Mouse (Mus musculus) heart, adult 18-20 months (tissue): ENCODE measurements around the gene Kif16b. TPM values are rescaled to one million over a fixed set of nuclear protein-coding genes. Genes with fewer than 3 reads are reported as not detected.

Source experiments
- DNase-seq, 2 experiments: peaks; one replicate each; pipeline ENCODE4 v3.0.0; 2021 to 2022; ENCODE audit warnings: mixed read lengths in 1 of 2
- total RNA-seq, 2 experiments: library from RNA; stranded (reverse); gene quantifications; 2 replicates each; pipeline ENCODE4 v1.2.3; 2021

Kif16b gene
- total RNA-seq, 2 experiments from 2014 or later, result 35.6 to 36.6 TPM

DNA sequence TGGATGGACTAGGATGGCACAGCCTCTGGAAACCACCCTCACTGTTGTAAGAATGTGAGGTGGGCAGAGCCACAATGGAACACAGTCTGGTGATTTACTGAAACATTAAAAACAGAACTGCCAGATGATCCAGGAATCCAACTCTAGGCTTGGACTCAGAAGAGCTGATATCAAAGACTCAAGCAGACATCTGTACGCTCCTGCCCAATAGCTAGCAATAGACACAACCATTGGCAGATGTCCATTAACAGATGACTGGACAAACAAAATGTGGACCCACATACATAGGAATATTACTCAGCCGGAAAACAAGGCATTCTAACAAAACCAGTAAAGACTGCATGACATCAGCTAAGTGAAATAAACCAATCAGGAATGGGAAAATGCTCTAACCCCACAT lies 167.3 kb downstream of the Kif16b start:
- no peak for DNase-seq

- peak in 1 of 2 experiments; percentile 7 for DNase-seq
These were observed 169.0 kb downstream of the Kif16b start for GRCm38 (mm10) chr2:142732370-142732769.

GRCm38 (mm10) chr2:142731778-142732092 lies 169.6 kb downstream of the Kif16b start:
- peak; percentile 67 to 75 for DNase-seq

DNA sequence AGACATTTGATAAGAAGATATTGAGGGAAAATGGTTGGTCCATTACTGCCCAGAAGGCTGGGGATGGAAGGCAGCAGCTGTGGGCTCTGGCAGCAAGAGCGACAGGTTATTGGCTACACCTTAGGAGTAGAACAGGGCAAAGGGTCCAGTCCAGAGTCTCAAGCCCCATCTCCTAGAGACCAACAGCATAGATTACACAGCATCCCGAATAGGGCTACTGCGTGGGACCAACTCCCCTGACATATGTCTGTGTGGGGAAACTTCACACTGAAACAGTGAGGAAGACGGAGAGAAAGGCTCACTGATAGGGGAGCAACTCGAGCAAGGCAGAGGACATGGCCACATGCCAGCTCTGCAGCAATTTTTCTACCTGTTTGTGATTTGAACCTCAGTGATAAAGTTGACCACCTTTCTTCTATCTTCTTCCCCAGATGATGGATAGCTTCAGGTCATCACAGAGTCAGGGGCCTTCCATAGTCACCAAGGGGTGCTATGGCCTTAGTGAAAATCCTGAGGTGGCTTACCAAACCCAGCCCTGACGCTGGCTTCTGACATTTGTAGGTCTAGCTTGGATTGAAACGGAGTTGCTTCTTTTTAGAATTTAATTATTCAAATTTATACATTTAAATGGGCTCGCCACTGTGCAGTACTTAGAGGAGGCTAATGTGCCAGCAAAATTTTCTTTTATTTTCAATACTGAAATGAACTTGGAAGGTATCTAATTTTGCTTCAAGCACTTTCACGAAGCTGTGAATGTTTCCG lies 170.1 kb downstream of the Kif16b start:
- DNase-seq, result no peak

DNA sequence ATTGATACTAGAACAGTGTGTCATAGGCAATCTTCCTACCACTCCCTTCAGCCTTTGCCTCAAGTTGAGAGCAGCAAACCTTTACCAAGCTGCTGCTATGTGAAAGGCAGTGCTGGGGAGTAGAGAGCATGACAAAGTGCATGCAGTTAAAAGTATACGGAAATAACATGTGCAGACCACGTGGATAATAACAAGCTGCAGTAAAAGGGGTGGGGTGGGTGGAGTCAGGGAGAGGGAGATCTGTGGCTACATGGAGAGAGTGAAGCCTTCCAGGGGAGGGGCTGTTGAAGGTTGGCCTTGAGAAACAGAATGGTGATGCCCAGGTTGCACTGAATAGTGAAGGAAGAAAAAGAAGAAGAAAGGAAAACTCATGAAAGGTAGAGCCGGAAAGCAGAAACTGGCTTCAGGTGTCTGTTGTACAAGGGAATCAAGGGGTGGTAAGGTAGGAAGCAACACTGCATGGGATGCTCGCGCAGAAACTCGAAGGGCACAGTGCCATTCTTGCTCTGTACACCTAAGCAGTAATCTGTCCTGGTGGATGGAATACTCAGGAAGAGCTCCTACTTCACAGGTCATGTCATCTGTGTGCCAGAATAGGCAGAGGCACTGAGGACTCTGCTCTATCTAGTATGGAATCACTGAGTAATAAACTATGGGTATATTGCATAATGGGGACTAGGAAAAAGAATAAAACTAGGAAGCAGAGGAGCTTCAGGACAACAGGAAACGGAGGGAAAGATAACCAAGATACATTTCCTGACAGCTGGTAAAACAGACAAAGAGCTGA lies 176.9 kb downstream of the Kif16b start:
- no peak for DNase-seq

DNA sequence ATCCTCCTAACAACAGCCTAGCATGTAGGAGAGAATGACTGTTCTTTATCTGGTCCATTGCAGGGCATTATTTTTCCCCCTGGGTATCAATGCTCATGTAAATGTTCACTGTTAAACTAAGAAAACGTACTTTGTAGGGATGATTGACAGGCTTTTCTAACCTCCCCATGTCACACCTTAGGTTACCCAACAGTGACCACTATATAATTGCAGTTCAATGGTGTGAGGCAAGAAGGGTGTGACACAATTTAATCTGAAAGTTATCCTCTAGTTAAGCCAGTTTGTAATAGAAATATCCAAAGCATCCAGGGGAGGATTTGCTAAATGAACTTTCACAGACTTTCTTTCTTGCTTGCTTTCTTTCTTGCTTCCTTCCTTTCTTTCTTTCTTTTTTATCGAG lies 181.2 kb downstream of the Kif16b start:
- no peak for DNase-seq

GRCm38 (mm10) chr2:142718998-142719397 lies 182.3 kb downstream of the Kif16b start:
- no peak for DNase-seq

DNA sequence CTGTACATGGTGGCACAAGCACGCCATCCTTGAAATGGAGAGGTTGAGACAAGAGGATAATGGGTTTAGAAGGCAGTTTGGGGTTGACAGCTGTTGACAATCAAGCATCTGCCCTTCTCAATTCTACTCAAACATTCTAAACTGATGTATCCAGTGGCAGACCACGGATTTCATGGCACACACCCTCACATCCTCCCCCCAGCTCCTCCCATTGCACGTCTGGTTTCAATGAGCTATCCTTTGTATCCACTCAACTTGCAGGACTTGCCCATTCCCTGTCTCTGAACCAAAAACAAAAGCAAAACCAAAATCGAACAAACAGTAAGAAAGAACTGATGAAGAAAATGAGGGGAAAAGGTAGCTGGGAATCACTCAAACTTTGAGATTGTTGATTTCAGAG lies 183.7 kb downstream of the Kif16b start:
- no peak for DNase-seq

DNA sequence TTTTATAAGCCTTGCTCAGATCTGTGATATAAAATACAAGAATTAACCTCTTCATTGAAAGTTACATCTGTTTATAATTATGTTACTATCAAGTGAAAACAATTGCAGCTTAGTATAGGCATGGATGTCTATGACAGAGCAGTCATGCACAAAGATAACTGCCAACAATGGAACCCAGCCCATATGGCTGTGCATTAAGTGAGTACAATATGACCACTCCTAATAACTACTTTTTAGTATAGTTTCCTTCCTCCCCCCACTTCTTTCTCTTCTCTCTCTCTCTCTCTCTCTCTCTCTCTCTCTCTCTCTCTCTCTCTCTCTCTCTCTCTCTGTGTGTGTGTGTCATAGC lies 185.4 kb downstream of the Kif16b start:
- no peak for DNase-seq

DNA sequence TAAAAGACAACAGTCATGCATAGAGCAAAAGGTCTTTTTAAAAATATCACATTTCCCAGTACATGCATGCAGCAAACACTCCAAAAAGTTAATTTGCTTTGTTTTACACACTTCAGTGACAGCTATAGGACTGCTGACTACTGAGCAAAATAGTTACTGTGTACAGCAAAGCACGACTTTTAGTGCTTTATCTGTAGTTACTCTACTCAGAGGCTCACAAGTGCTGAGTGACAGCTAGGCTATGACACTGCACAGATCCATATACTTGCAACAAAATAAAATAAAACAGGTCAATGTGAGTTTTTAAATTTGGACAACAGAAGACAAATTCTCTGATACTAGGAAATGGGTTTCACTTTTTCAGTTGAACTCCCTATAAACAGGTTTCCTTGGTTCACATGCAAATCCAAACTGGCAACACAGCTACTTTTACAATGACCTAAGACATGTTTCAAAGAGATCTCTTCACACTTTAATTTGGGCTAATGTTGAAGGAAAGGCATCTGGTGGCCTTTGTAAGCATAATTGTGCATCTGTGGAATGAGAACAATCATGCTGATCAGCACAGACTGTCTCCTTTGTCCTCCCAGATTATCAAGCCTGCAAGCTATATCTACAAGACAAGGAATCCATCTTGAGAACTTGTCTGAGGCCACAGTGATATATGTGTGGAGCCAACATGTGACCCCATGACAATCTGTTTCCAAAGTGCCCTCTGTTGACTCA lies 186.0 kb downstream of the Kif16b start:
- no peak for DNase-seq

- DNase-seq, result no peak
These were observed 188.6 kb downstream of the Kif16b start for GRCm38 (mm10) chr2:142712727-142713126.

GRCm38 (mm10) chr2:142709326-142709725 lies 192.0 kb downstream of the Kif16b start:
- DNase-seq, result no peak

DNA sequence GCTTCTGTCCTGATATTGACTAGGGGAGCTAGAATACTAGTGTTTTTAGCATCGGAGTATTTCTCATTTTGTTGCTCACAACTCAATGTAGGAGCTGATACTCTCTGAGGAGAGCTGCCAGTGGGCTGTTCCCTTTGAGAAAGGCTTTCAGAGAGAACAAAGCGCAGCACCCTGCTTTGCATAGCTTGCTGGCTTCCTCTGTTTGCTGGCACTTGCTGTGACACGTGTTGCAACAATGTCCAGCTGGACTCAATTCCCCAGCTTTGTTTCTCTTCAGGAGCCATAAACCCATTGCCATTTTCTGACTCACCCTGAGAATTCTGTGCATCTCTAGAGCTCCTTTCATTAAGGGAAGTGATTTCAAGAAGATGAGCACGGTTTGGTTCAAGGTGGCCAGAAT lies 200.6 kb downstream of the Kif16b start:
- peak; percentile 50 to 56 for DNase-seq

DNA sequence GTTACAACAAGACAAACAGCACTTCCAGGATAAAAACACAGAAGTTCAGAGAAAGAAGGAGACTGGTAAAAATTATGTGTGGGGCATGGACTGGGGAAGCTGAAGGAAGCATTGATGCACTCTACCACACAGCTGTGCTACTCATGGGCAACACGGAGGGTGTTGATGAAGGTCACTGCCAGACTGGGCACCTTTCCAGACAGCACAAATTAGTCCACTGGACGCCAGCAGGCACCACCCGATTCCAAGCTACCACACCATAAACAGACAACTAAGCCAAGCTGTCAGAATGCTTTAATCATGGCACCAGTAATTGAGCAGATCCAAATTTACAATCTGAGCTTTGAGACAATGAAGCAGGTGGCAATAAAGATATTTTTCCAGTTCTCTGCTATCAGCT lies 202.7 kb downstream of the Kif16b start:
- peak; percentile 74 to 75 for DNase-seq

GRCm38 (mm10) chr2:142694936-142695331 lies 206.4 kb downstream of the Kif16b start:
- no peak for DNase-seq

- DNase-seq, result no peak
These were observed 207.1 kb downstream of the Kif16b start for GRCm38 (mm10) chr2:142694019-142694935.

DNA sequence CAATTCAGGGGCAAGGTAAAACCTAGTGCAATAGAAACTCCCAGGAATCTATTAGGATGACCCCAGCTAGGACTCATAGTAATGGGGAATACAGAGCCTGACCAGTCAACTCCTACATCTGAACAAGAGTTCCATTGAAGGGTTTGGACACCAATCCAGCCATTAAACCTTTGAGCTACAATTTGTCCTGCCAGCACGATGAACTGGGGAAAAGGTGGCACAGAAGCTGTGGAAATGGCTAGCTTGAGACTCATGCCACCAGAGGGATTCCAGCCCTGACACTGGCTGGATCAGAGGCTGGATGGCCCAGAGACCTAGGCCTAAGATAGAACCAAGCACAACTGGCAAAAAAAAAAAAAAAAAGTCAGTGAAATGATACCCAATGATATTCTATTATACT lies 207.9 kb downstream of the Kif16b start:
- DNase-seq, result no peak

DNA sequence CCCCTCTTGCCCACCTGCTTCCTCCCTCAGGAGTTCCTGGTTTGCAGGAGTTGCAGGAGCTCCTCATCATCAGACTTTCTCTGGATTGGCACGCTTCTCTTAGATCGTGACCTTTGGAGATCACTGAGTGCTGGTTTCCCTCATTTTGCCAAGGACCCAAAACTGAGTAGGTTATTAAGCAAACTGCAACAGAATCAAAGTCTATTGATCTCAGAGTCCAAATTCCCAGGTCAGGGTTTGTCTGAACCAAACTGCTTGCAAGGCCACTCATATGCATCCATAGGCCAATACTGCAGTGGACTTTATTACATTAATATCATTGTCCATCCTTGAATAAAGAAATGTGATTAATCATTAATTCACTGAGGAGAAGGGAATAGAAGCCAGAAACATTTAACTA lies 211.8 kb downstream of the Kif16b start:
- no peak for DNase-seq

DNA sequence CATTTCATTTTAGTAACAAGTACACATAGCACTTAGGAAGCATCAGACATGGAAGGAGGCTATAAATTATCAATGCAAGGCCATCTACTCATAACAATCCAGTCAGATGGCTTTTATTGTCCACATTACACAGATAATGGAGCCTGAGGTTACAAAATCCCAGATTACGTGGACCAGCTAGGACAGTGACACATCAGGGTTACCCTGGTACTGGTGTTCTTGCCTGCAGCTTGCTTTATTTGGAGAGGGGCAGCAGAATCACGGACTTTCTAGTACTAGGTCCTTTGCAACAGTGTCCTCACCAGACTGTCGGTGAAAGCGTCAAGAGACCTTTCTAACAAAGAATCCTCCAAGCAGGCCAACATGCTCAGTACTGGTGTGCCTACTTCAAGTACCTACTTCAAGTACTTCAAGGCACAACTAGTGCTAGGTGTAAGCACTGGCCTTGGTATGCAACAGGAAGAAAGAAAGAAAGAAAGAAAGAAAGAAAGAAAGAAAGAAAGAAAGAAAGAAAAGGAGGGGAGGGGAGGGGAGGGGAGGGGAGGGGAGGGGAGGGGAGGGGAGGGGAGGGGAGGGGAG lies 213.3 kb downstream of the Kif16b start:
- no peak for DNase-seq

GRCm38 (mm10) chr2:142682965-142683709 lies 218.2 kb downstream of the Kif16b start:
- DNase-seq, result no peak

DNA sequence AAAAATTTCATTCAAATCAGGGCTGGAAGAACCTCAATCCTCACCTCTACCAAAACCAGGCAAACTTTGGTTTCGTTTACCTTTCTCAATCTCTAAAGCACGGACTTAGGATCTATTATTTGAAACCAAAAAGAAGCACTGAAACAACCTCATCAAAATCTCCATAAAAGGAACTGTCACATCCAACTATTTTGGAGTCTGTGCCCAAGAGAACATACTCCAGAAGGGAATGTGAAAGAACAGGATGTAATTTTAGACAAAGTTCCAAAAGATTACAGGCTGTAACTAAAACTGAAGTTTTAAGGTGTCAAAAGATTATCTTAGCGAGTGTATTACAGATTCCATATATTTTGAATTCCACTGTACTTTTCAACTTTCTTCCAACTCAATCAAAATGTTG lies 232.9 kb downstream of the Kif16b start:
- DNase-seq, result no peak
